Mouse (Mus musculus): Measurements from ENCODE around the gene Rassf3. TPM values are rescaled to one million over a fixed set of nuclear protein-coding genes. Genes with fewer than 3 reads are reported as not detected.
A peak's percentile ranks its signal among the peaks of the same experiment; 100 is the strongest.

The Rassf3 gene
- total and polyA plus RNA-seq, 3 experiments, result 4.0 to 9.0 (median 7.3) TPM

DNA sequence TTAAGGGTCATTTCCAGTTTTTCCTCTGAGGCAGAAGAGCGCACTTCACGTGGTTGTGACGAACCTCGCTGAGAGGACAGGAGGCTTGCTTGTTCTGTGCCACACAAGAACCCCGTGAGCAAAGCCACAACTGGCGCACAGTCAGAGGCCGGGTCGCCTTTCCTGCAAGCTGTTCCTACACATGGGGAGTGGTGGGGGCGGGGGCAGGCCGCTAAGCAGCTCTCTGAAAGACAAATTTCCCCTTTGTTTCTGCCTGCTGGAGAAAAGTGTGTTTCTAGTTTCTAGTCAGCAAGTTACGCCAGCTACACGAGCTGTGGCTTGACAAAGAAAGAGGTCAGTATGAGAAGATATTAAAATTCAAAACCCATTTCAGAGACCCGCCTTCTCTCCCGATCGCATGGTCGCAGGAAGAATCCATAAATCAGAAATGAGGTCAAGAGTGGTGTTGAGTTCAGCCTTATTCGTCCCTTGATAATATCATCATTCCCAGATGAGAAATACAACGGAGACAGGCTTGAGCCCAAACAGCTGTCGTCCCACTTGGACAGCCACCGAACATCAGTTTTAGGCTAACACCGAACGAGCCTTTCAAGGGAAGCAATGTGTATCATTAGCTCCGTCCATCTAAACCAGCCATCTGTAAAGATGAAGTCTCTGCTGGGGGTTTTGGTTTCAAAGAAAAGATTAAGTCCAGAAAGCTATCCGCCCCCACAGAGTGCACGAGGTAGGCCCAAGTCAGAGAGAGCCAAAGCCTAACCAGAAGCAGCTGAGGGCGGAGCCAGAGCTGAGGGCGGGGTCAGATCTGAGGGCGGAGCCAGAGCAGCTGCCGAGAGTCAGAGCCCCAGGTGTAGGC is 30.8 kb upstream of the Rassf3 start (continued):
- TF ChIP-seq MAZ (IDR thresholded peaks at IDR 0.05; ENCODE audit: low read depth, low read length), result peak; percentile 89
- TF ChIP-seq PAX5 (IDR thresholded peaks at IDR 0.05; ENCODE audit: low read length), result no peak
- peak; percentile 13 for TF ChIP-seq RAD21 (IDR thresholded peaks at IDR 0.05; ENCODE audit: low read depth, low read length)
- peak; percentile 45; the same call in 1 of the 2 replicates for TF ChIP-seq NELFE (IDR thresholded peaks at IDR 0.05; ENCODE audit: low read depth, low read length)
- TF ChIP-seq POLR2A (IDR thresholded peaks at IDR 0.05; ENCODE audit: low read depth, low read length), result peak; percentile 71
- TF ChIP-seq JUN (IDR thresholded peaks at IDR 0.05; ENCODE audit: insufficient read depth, low read depth, low read length), result peak; percentile 32; the same call in 1 of the 2 replicates
- peak; percentile 74 for TF ChIP-seq EP300 (IDR thresholded peaks at IDR 0.05; ENCODE audit: low read length)
- no peak for TF ChIP-seq ZKSCAN1 (IDR thresholded peaks at IDR 0.05; ENCODE audit: borderline replicate concordance, low read depth, low read length)
- no peak for TF ChIP-seq KAT2A (IDR thresholded peaks at IDR 0.05; ENCODE audit: insufficient replicate concordance, low read length)
- no peak; the same call in 1 of the 2 replicates for TF ChIP-seq ZMIZ1 (IDR thresholded peaks at IDR 0.05; ENCODE audit: low read depth, low read length)

DNA sequence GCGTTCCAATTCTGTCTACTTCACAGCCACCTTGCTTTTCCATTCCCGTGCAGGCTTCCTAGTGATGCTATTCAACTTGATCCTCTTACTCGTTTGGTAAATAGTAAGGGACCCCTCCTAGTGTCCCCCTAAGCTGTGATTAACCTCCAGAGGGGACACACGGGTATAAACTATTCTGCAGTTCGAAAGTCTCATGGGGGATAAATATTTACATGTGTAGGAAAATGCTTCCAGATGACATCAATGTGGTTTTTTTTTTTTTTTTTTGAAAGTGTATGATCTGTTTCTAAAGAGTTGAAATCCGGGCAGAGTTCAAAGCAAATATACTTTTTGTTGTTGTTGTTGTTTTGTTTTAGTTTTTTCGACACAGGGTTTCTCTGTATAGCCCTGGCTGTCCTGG is 29.8 kb upstream of the Rassf3 start:
- H3K27me3 ChIP-seq (replicated peaks), result no peaks in the 10 kb centered on the region
- TF ChIP-seq ZNF384 (IDR thresholded peaks at IDR 0.05; ENCODE audit: low read depth, low read length), result peak; percentile 75
- no peak for TF ChIP-seq MAFK (IDR thresholded peaks at IDR 0.05; ENCODE audit: insufficient replicate concordance, low read length)
- TF ChIP-seq NELFE (IDR thresholded peaks at IDR 0.05; ENCODE audit: low read depth, low read length), result no peak
- TF ChIP-seq SMC3 (IDR thresholded peaks at IDR 0.05; ENCODE audit: low read depth, low read length), result no peak
- TF ChIP-seq POLR2A (IDR thresholded peaks at IDR 0.05; ENCODE audit: low read depth, low read length), result no peak
- no peak for TF ChIP-seq KAT2A (IDR thresholded peaks at IDR 0.05; ENCODE audit: insufficient replicate concordance, low read length)
- no peak for TF ChIP-seq EP300 (IDR thresholded peaks at IDR 0.05; ENCODE audit: low read length)
- H3K9ac ChIP-seq (ENCODE audit: insufficient read depth, low read depth), result no peak overlapping the region
- no peak overlapping the region for H3K27ac ChIP-seq (ENCODE audit: insufficient read depth, low read depth)
- no peaks in the 10 kb centered on the region for H3K9me3 ChIP-seq (replicated peaks; ENCODE audit: low read length)
- in situ Hi-C loops (cut with MboI; ENCODE audit: low pct_ligation_motif_present, low pct_unique_long_range_greater_than_20kb, low sequenced_read_pairs) (loop anchor here (5.0 kb wide), 1 partner anchor 89 kb away; no protein-coding TSS in a partner anchor), dilution Hi-C loops (cut with MboI; ENCODE audit: extremely low pct_ligation_motif_present, extremely low pct_unique_long_range_greater_than_20kb, low sequenced_read_pairs) (no loop called here)
- H3K79me2 ChIP-seq (replicated peaks; ENCODE audit: control insufficient read depth, extremely low read depth, insufficient read depth, poor library complexity, severe bottlenecking), result no peaks in the 10 kb centered on the region
- no peak overlapping the region for H3K4me3 ChIP-seq (replicated peaks in 1 of 3; ENCODE audit: low read depth in 2 of 3, low read length in 2 of 3, poor library complexity in 1 of 3)
- no peak for DNase-seq (ENCODE audit: extremely low read depth)
- no peak overlapping the region for H3K4me2 ChIP-seq (ENCODE audit: insufficient read depth, low read depth, poor library complexity, severe bottlenecking)
- no peaks in the 10 kb centered on the region for H3K36me3 ChIP-seq (replicated peaks in 1 of 2; ENCODE audit: control insufficient read depth in 1 of 2, insufficient read depth in 1 of 2, low read length in 1 of 2)
- peaks cover 13 to 37% of the 10 kb centered on the region in 2 experiments for H3K4me1 ChIP-seq (ENCODE audit: control insufficient read depth in 1 of 2, insufficient read depth in 2 of 2)

Measured in CH12.LX (cell line).